Mouse (Mus musculus): Measurements from ENCODE around the gene Ms4a5. TPM values are rescaled to one million over a fixed set of nuclear protein-coding genes. Genes with fewer than 3 reads are reported as not detected.
"Not testable (repeated sequence)": the region's sequence is repeated elsewhere in the genome, so short reads cannot be mapped to it uniquely, and the experiment has no call there.

Gene Ms4a5
- polyA plus RNA-seq (2015; fragmentation: Nextera tagmentation; extraction: Ambion mirVana): not detected in 2 replicates

- Histone ChIP-seq H3K36me3 (ENCODE audit: control insufficient read depth, insufficient read depth, low read length) (no peaks in the 10 kb centered on the region), H3K4me1 (ENCODE audit: control insufficient read depth, insufficient read depth, low read length) (no peaks in the 10 kb centered on the region), H3K4me3 (ENCODE audit: low read depth, low read length) (no peak within 1 kb of the TSS), H3K27ac (ENCODE audit: low read length) (no peak within 1 kb of the TSS), H3K27me3 (ENCODE audit: control insufficient read depth, insufficient read depth, low read depth, low read length) (no peaks in the 10 kb centered on the region), H3K4me2 (ENCODE audit: low read length) (no peak within 1 kb of the TSS), H3K9me3 (replicated peaks; ENCODE audit: control insufficient read depth, low read length, poor library complexity, severe bottlenecking) (no peaks in the 10 kb centered on the region), H3K9ac (ENCODE audit: low read depth, low read length) (no peak within 1 kb of the TSS)
- no peak for ATAC-seq
- WGBS: 87% methylated on average over 2 of the region's 2 CpGs
Observed at GRCm38 (mm10) chr19:11283773-11284172, at the start of gene Ms4a5. TSS of gene Ms4a5 (minus strand) at chr19:11283873.

- no peak for ATAC-seq
- WGBS: 94% methylated on average over 1 of the region's 1 CpGs
- H3K36me3 ChIP-seq (ENCODE audit: control insufficient read depth, insufficient read depth, low read length): no peaks in the 10 kb centered on the region
Observed at GRCm38 (mm10) chr19:11321123-11321522, 37.5 kb upstream of the Ms4a5 start.

GRCm38 (mm10) chr19:11316786-11317185, 33.1 kb upstream of the Ms4a5 start:
- no peaks in the 10 kb centered on the region for H3K4me1 ChIP-seq (ENCODE audit: control insufficient read depth, insufficient read depth, low read length)
- H3K9me3 ChIP-seq (replicated peaks; ENCODE audit: control insufficient read depth, low read length, poor library complexity, severe bottlenecking): no peaks in the 10 kb centered on the region
- H3K27ac ChIP-seq (ENCODE audit: low read length): no peak overlapping the region
- no peaks in the 10 kb centered on the region for H3K36me3 ChIP-seq (ENCODE audit: control insufficient read depth, insufficient read depth, low read length)
- 83% methylated on average over 4 of the region's 4 CpGs for WGBS
- no peak overlapping the region for H3K9ac ChIP-seq (ENCODE audit: low read depth, low read length)
- no peak for ATAC-seq
- H3K27me3 ChIP-seq (ENCODE audit: control insufficient read depth, insufficient read depth, low read depth, low read length): no peaks in the 10 kb centered on the region
- no peak overlapping the region for H3K4me3 ChIP-seq (ENCODE audit: low read depth, low read length)
- H3K4me2 ChIP-seq (ENCODE audit: low read length): no peak overlapping the region

More at GRCm38 (mm10) chr19:11321123-11321522, 37.5 kb upstream of the Ms4a5 start:
- no peak overlapping the region for H3K9ac ChIP-seq (ENCODE audit: low read depth, low read length)
- H3K4me2 ChIP-seq (ENCODE audit: low read length): no peak overlapping the region
- H3K27ac ChIP-seq (ENCODE audit: low read length): no peak overlapping the region
- H3K27me3 ChIP-seq (ENCODE audit: control insufficient read depth, insufficient read depth, low read depth, low read length): no peaks in the 10 kb centered on the region
- no peaks in the 10 kb centered on the region for H3K4me1 ChIP-seq (ENCODE audit: control insufficient read depth, insufficient read depth, low read length)
- no peak overlapping the region for H3K4me3 ChIP-seq (ENCODE audit: low read depth, low read length)
- H3K9me3 ChIP-seq (replicated peaks; ENCODE audit: control insufficient read depth, low read length, poor library complexity, severe bottlenecking): no peaks in the 10 kb centered on the region

- no peak within 1 kb of the TSS for H3K27ac ChIP-seq (ENCODE audit: low read length)
- no peaks in the 10 kb centered on the region for H3K36me3 ChIP-seq (ENCODE audit: control insufficient read depth, insufficient read depth, low read length)
- H3K9me3 ChIP-seq (replicated peaks; ENCODE audit: control insufficient read depth, low read length, poor library complexity, severe bottlenecking): no peaks in the 10 kb centered on the region
- no peak within 1 kb of the TSS for H3K4me3 ChIP-seq (ENCODE audit: low read depth, low read length)
- no peak within 1 kb of the TSS for H3K9ac ChIP-seq (ENCODE audit: low read depth, low read length)
- no peak within 1 kb of the TSS for H3K4me2 ChIP-seq (ENCODE audit: low read length)
- WGBS: 71% methylated on average over 1 of the region's 1 CpGs
- no peak for ATAC-seq
- H3K4me1 ChIP-seq (ENCODE audit: control insufficient read depth, insufficient read depth, low read length): no peaks in the 10 kb centered on the region
- no peaks in the 10 kb centered on the region for H3K27me3 ChIP-seq (ENCODE audit: control insufficient read depth, insufficient read depth, low read depth, low read length)
Observed at GRCm38 (mm10) chr19:11314354-11314753, 30.7 kb upstream of the Ms4a5 start, which contains the start of gene Ms4a14. TSS of gene Ms4a14 (minus strand) at chr19:11314454.

- ATAC-seq: no peak
- no peak overlapping the region for H3K4me3 ChIP-seq (ENCODE audit: low read depth, low read length)
- H3K27ac ChIP-seq (ENCODE audit: low read length): no peak overlapping the region
- no peaks in the 10 kb centered on the region for H3K4me1 ChIP-seq (ENCODE audit: control insufficient read depth, insufficient read depth, low read length)
- H3K4me2 ChIP-seq (ENCODE audit: low read length): no peak overlapping the region
- no peaks in the 10 kb centered on the region for H3K9me3 ChIP-seq (replicated peaks; ENCODE audit: control insufficient read depth, low read length, poor library complexity, severe bottlenecking)
- H3K9ac ChIP-seq (ENCODE audit: low read depth, low read length): no peak overlapping the region
- no peaks in the 10 kb centered on the region for H3K36me3 ChIP-seq (ENCODE audit: control insufficient read depth, insufficient read depth, low read length)
- no peaks in the 10 kb centered on the region for H3K27me3 ChIP-seq (ENCODE audit: control insufficient read depth, insufficient read depth, low read depth, low read length)
Observed at GRCm38 (mm10) chr19:11308888-11309287, 25.2 kb upstream of the Ms4a5 start.

GRCm38 (mm10) chr19:11299529-11299928, 15.9 kb upstream of the Ms4a5 start:
- H3K9ac ChIP-seq (ENCODE audit: low read depth, low read length); H3K4me2 ChIP-seq (ENCODE audit: low read length); ATAC-seq; H3K4me1 ChIP-seq (ENCODE audit: control insufficient read depth, insufficient read depth, low read length); H3K36me3 ChIP-seq (ENCODE audit: control insufficient read depth, insufficient read depth, low read length); H3K27ac ChIP-seq (ENCODE audit: low read length); H3K27me3 ChIP-seq (ENCODE audit: control insufficient read depth, insufficient read depth, low read depth, low read length); H3K9me3 ChIP-seq (replicated peaks; ENCODE audit: control insufficient read depth, low read length, poor library complexity, severe bottlenecking); H3K4me3 ChIP-seq (ENCODE audit: low read depth, low read length): not testable (repeated sequence)
- 37% methylated on average over 4 of the region's 4 CpGs for WGBS

GRCm38 (mm10) chr19:11298939-11299338, 15.3 kb upstream of the Ms4a5 start:
- no peak overlapping the region for H3K4me2 ChIP-seq (ENCODE audit: low read length)
- WGBS: 42% methylated on average over 2 of the region's 2 CpGs
- H3K27ac ChIP-seq (ENCODE audit: low read length): no peak overlapping the region
- no peaks in the 10 kb centered on the region for H3K36me3 ChIP-seq (ENCODE audit: control insufficient read depth, insufficient read depth, low read length)
- no peak overlapping the region for H3K4me3 ChIP-seq (ENCODE audit: low read depth, low read length)
- H3K9ac ChIP-seq (ENCODE audit: low read depth, low read length): no peak overlapping the region
- H3K4me1 ChIP-seq (ENCODE audit: control insufficient read depth, insufficient read depth, low read length): no peaks in the 10 kb centered on the region
- no peak for ATAC-seq
- no peaks in the 10 kb centered on the region for H3K27me3 ChIP-seq (ENCODE audit: control insufficient read depth, insufficient read depth, low read depth, low read length)
- no peaks in the 10 kb centered on the region for H3K9me3 ChIP-seq (replicated peaks; ENCODE audit: control insufficient read depth, low read length, poor library complexity, severe bottlenecking)

- H3K36me3 ChIP-seq (ENCODE audit: control insufficient read depth, insufficient read depth, low read length); H3K4me1 ChIP-seq (ENCODE audit: control insufficient read depth, insufficient read depth, low read length); H3K27ac ChIP-seq (ENCODE audit: low read length); H3K9me3 ChIP-seq (replicated peaks; ENCODE audit: control insufficient read depth, low read length, poor library complexity, severe bottlenecking); ATAC-seq; H3K4me3 ChIP-seq (ENCODE audit: low read depth, low read length); H3K27me3 ChIP-seq (ENCODE audit: control insufficient read depth, insufficient read depth, low read depth, low read length); H3K9ac ChIP-seq (ENCODE audit: low read depth, low read length): not testable (repeated sequence)
- peak overlapping the region; percentile 16 for H3K4me2 ChIP-seq (ENCODE audit: low read length)
- 14% methylated on average over 3 of the region's 3 CpGs for WGBS
Observed at GRCm38 (mm10) chr19:11293616-11294015, 9.9 kb upstream of the Ms4a5 start.

GRCm38 (mm10) chr19:11292990-11293389, 9.3 kb upstream of the Ms4a5 start:
- H3K4me2 ChIP-seq (ENCODE audit: low read length): peak overlapping the region; percentile 41
- no peaks in the 10 kb centered on the region for H3K9me3 ChIP-seq (replicated peaks; ENCODE audit: control insufficient read depth, low read length, poor library complexity, severe bottlenecking)
- no peak overlapping the region for H3K9ac ChIP-seq (ENCODE audit: low read depth, low read length)
- H3K27ac ChIP-seq (ENCODE audit: low read length): no peak overlapping the region
- peak overlapping the region; percentile 35 for H3K4me3 ChIP-seq (ENCODE audit: low read depth, low read length)
- no peaks in the 10 kb centered on the region for H3K27me3 ChIP-seq (ENCODE audit: control insufficient read depth, insufficient read depth, low read depth, low read length)
- no peaks in the 10 kb centered on the region for H3K36me3 ChIP-seq (ENCODE audit: control insufficient read depth, insufficient read depth, low read length)
- ATAC-seq: no peak
- WGBS: 12% methylated on average over 12 of the region's 12 CpGs
- no peaks in the 10 kb centered on the region for H3K4me1 ChIP-seq (ENCODE audit: control insufficient read depth, insufficient read depth, low read length)

Data from midbrain, embryonic 16.5 days (tissue).